Mouse (Mus musculus) cerebellum, adult (tissue): ENCODE results near the gene Tmem231.
"Not testable (repeated sequence)": the region's sequence is repeated elsewhere in the genome, so short reads cannot be mapped to it uniquely, and the experiment has no call there.

Source experiments
- ATAC-seq: cut with Nextera tagmentation; 2 replicates; pipeline ENCODE4 v1.9.2; 2017; ENCODE audit warnings: mild to moderate bottlenecking, moderate library complexity, mixed read lengths; ENCODE audit not compliant: insufficient number of reproducible peaks, low FRiP score, low TSS enrichment

Tmem231 gene

DNA sequence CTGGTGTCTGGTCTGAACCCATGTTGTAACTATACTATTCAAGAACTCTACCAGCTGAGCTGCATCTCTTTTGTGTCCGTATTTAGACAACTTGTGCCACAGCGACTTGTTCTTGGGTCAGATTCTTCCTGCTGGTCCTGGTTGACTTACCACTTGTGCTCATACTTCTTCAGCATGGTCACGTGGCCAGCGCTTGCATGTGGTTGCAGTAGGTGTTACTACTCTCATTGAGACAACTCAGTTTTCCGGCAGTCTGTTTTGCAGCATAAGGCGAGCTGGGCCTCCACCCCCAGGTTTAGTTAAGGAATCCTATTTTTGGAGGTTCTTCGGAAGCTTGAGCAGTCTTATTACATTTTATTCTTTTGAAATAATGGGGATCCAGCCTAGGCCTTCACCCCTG is 17.6 kb upstream of the Tmem231 start:
- no peak for ATAC-seq

DNA sequence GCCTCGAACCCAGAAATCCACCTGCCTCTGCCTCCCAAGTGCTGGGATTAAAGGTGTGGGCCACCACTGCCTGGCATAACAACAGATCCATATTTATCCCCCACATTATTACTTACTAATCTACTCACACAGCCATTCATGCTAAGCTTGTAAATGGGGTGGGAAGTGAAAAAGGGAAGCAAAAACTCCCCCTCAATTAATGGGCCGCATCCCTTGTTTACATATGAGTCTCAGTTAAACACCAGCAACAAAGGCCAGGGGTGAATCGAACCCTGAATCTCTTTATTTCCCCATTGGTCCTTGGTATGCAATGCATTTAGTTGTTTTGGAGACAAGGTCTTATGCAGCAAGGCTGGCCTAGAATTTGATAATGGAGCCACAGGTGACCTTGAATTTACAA is 17.2 kb upstream of the Tmem231 start:
- ATAC-seq = no peak

DNA sequence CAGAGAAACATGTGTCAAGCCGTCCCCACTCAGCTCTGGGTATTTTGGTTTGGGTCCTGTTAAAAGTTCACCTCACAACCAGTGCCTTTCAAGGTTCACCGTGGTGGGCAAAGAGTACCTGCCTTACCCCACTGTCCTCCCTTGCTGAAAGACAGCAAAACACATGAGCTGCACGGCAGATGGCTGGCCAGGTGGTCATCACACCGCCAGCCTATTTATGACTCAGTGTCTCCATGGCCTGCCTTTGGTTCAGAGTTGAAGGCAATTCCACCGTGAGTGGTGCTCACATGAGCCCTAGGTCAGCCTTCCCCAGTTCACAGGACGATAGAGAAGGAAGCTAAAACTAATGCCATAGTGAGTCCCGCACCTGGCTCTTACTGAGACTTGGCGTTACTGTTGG is 14.3 kb upstream of the Tmem231 start:
- peak; percentile 51; the same call in 1 of the 2 replicates for ATAC-seq

DNA sequence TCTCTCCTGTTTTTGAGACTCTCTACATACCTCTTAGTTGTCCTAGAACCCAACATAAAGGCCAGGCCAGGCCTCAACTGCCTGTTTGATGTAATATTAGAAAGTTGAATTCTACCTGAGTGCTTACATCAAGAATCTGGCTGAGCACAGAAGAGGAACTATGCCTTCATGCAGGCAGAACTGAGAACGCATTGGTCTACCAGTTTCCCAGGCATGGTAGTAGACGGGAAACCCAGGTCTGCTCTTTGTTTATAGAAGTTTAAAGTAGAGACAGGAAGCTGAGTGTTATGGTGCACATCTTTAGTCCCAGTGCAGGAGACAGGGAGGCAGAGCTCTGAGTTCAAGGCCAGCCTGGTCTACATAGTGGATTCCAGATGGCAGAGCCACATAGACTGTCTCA is 13.5 kb upstream of the Tmem231 start:
- no peak for ATAC-seq

DNA sequence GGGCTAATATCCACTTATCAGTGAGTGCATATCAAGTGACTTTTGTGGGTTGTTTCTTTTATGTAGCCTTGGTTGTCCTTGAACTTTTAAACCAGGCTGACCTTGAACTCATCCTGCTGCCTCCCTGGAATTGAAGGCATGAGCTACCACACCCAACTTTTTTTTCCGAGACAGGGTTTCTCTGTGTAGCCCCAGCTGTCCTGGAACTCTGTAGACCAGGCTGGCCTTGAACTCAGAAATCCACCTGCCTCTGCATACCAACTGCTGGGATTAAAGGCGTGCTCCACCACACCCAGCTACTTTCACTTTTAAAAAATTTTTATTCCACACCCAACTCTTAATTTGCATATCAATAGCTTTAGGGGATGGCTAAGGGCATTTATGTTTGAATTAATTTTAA is 9.9 kb upstream of the Tmem231 start:
- ATAC-seq = no peak

DNA sequence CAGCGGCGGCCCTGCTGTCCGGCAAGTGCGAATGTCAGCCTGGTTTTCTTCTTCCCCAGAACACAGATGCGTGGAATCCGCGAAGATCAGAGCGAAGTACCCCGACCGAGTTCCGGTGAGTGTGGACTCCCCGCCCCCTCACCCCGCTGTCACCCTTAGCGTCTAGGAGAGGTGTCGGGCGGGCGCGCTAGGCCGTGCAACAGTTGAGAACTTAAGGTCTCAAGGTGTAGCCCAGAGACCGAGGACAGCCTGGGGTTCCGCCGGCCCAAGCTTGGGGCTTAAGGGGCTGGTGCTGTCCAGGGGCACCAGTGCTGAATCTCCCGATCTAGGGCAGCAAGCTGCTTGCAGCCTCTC is 7.4 kb upstream of the Tmem231 start:
- ATAC-seq = peak; percentile 39; the same call in 1 of the 2 replicates

DNA sequence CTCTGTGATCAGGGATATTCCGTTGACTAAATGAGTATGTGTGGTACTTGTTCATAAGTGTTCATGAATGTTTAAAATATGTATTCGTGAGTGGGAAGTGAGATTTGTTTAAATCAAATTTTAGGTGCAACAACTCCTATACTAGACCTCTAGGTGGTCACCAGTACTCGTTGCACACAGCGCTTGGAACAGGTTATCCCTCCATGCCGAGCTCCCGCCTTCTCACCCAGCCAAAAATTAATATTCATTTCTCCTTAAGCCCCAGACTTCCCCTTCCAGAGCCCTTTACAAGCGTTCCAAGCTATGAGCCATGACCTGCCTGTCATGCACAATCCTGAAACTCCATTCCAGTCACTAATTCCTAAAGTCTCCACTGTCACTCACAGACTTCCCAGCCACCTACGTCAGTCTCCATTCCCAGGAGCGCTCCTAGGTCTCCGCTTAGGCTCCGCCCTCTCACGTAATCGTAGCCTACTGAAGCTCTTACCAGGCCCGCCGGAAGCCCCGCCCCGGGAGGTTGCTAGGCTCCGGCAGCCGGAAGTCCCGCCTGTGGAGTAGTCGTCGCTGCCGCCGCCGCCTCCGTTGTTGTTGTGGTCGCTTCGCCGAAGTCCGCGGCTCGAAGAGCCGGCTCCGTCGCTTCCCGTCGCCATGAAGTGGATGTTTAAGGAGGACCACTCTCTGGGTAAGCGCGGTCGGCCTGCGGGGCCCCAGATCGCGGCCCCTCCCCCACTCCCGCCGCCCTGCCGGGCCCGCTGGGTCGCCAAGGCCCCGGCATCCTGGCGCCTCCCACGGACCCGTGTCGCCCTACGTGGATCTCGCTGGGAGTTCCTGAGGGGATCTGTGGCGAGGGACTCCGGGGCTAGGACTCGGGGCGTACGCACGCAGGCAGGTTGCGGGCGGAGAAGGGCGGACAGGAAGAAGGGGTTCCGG is 6.8 kb upstream of the Tmem231 start, which contains the start of gene Gabarapl2:
Gene Gabarapl2, plus strand, starts transcription at position 533 of the 930 bp plus-strand sequence.
- peak; percentile 97 for ATAC-seq

DNA sequence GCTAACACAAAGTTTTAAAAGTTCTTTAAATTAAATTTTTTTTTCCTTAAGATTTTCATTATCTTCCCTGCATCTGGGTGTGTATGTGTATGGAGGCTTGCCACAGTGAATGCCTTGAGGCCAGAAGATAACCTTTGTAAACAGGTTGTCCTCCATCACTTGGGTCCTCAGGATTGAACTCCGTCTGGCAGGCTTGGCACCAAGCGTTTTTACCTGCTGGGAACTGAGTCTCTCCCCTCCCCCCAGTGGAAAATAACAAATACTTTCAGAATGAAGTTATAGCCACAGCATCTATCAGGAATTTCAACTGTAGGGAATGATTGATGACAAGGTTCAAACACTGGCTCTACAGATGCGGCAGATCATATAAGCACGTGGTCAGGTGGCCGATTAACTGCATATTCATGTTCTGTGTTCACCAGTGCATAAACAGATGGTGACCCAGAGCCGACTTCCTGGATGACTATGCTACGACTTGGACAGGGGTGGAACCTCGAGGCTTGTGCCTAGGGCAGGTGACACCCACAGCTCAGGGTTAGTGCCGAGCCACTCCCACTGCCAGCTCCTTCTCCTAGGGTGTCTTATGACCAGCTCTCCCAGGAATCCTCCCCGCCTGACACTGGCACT is 5.9 kb upstream of the Tmem231 start:
- ATAC-seq = peak; percentile 69

DNA sequence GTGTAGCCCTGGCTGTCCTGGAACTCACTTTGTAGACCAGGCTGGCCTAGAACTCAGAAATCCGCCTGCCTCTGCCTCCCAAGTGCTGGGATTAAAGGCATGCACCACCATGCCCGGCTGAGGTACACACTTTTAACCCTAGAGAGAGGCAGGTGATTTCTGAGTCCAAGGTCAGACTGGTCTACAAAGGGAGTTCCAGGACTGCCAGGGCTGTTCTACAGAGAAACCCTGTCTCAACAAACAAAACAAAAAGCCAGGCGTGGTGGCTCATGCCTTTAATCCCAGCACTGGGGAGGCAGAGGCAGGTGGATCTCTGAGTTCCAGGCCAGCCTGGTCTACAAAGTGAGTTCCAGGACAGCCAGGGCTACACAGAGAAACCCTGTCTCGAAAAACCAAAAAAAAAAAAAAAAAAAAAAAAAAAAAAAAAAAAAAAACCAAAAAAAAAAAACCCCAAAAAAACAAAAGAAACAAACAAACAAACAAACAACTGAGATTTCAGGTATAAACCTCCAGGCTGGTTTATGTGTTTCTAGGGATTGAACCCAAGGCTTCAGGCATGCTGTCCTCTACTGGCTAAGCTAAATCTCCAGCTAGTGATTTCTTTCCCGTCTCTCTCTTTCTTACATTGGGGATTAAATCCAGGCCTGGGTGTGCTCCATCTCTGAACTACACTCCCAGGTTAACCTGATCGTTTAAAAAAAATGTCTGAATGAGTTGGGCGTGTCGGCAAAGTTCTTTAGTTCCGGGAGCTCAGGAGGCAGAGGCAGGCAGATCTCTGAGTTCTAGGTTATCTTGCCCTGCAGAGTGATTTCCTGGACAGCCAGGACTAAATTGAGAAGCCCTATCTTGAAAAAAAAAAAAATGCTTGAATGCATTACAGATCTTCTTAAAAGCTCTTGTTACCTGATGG is 4.7 kb upstream of the Tmem231 start:
- ATAC-seq = not testable (repeated sequence)

DNA sequence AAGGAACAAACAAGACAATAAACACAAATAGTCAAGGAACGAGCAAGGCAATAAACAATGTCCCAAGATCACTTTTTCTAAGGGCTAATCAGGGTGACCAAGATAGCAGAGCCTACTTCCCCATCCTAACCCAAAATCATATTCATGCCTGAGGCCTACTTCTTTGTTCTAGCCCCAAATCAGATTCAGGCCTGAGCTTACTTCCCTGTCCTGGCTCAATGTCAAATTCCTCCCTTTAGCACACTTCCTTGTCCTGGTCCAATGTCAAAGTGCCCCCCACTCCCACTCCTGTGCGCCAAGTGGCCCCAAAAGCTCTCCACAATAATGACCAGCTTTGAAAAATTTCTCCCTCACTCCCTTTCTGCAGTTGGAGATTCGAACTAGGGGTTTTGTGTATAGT is 3.5 kb upstream of the Tmem231 start:
- ATAC-seq = no peak

DNA sequence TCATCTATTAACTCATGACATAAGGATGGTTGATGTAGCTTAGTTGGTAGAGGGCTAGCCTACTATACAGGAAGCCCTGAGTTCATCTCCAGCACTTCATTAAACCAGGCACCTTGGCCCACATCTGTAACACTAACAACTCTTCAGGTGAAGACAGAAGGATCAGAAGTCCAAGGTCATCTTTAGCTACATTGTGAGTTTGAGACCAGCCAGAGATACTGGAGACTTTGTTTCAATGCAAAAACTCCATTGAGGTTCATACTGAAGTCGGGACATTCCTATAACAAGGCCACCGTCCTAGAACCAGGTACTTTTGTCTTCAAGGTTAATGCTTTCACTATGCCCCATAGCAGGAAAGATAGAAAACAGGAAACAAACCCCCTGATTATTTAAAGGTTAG is 520 bp upstream of the Tmem231 start:
- ATAC-seq = no peak

DNA sequence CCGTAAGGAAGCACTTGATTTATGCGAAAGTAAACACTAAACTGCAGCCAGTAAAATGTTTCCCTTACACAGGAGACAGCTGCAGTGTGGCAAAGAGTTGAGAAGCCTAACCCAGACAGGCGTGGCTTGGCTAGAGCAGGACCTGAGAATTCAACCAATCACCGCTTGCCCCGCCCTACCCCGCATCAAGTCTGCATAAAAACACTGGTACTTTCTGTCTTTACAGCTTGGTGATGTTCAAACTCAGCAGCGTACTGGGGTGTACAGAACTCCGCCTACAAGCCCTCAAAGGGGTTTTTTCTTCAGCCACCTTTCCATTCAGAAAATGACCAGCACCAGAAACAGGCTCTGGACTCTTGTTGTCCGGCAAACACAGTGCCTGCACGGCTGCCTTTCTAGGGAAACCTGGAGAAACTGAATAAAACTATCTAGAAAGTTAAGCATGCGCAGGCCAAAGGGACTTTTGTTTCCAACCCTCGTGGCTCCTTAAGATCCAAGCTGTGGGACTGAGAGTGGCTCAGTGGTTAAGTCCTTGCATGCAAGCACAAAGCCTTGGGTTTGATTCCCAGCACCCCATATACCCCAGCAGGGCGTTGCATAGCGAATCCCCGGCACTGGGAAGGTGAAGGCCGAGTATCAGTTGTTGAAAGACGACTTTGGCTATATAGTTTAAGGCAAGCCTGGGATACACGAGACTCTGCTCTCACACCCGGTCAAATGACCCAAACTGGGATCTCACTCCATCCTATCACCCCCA is 923 bp downstream of the Tmem231 start:
- no peak for ATAC-seq

DNA sequence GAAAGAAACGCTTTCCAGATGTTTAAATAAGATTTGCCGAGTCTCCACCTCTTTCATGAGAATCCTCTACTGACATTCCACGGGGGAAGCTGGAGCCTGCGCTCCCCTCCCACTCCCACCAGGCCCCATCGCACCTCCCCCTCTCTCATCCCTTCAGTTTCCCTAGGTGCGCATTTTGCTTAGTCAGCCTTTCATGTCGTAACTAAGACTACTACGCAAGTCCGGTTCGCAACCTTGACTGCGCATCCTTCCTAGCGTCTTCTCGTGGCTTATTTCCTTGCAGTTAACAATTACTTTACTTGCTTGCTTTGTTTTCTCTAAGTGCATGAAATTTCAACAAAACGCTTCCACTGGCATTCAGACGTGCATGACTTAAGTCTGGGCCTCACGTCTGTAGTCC is 2.0 kb downstream of the Tmem231 start:
- no peak for ATAC-seq

DNA sequence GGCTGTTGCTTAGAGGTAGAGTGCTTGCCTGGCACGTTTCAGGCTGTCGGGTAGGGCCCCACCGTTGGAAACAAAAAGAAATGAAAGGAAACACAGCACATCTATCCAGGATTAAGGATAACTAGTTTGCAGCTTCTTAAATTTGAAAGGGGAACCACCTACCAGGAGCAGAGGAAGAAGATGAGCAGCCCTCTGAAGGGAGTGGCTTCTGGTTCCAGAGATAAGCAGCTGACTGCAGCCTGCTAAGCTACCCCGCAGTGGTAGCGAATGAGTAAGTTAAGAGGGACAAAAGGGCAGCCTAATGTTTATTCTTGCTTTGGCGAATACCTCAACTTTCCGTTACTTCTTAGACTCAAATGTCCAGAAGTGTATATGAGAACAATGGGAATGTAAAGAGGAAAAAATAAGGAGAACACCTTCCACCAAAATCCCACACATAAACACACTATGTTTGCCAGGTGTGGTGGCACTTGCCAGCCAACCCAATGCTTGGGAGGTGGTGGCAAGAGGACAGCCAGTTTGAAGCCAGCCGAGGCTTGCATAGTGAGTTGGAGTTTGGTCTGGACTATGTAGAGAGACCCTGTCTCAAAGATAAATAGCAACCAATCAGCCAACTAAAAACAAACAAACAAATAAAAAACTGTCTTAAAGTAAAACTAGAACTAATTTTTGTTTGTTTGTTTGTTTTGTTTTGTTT is 3.9 kb downstream of the Tmem231 start:
- no peak for ATAC-seq

DNA sequence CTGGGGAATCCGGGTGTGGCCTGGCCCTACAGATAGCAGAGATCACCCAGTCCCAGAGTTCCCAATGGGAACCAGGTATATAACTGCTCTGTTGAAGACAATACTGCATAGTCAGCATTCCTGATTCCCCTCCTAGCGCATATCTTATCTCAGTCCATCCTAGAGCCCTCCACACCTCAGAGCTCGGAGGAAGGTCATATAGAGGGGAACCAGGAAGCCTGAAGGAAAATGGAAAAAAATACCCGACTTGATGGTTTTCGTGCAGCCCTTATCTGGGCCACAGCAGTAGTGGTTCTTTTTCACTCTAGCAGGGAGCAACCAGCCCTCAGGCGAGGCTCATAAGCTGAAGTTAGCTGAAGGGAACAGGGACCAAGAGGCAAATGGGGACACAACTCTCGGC is 8.7 kb downstream of the Tmem231 start:
- ATAC-seq = no peak

DNA sequence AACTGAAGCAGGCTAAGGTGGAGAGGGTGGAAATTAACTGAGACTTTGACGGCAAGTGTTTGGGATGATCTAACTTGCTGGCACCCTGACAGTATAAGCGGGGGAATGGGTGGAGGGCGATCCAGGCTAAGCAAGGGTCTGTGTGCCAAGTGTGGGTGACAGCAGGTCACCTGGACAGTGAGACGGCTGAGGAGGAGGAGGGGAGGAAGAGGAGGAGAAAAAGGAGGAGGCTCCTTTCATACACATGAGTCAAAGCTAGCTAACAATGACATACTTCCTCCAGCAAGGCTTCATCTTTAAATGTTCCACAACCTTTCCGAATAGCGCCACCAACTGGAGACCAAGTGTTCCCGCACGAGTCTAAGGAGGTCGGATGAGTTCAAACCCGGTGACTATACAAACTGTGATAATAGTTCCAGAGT is 10.3 kb downstream of the Tmem231 start:
- peak; percentile 91 for ATAC-seq

DNA sequence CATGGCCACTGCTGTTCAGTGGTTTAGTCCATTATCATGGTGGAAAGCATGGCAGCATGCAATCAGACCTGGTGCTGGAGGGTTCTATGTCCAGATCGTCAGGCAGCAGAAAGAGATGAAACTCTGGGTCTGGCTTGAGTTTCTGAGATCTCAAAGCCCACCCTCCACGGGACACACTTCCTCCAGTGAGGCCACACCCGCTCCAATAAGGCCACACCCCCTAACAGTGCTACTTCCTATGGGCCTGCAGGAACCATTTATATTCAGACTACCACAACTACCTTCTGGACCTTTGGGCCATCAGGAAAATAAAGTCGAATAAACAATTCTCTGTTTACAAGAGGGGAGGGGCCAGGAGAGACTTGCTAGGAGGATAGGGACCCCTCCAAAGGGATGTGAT is 12.7 kb downstream of the Tmem231 start:
- ATAC-seq = no peak

DNA sequence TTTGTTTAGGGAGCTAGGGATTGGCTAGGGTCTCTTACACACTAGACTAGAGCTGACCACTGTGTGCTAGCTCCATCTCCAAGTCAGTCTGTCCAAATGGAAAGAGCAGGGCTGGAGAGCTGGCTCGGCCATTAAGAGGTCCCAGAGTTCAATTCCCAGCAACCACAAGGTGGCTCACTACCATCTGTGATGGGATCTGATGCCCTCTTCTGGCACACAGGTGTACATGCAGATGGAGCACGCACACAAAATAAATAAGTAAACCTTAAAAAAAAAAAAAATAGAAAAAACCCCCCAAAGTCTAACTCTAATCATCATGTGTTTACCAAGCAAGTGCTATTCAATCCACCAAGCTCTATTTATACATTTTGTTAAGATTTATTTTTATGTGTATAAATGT is 14.0 kb downstream of the Tmem231 start:
- ATAC-seq = no peak

DNA sequence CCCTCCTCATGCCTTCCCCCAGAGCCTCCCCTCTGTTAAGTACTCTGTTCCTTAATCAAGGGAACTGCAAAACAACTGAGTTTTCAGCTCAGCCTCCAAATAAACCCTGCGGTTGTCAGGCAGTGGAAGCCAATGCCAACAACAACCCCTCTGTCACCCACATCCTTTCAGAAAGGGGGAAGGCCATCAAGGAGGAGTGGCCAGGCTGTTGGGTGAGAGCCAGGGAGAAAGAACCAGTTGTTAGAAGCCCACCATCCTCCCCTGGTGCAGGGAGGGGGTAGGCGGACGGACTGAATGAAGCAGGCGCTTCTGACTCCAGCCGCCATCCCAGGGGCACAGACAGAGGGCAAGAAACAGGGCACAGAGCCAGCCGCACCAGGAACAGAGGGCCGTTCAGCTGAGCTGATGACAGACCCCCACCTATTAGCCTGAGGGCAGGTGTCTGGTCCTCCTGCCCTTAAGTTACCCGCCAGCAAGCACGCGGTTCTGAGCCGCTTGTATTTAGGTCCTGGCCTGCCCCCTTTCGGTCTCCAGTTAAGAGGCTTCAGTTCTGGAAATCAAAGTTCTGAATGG is 20.7 kb downstream of the Tmem231 start:
- ATAC-seq = no peak
